ENCODE assay signal across 11 mouse cellular contexts in the genomic region with DNA sequence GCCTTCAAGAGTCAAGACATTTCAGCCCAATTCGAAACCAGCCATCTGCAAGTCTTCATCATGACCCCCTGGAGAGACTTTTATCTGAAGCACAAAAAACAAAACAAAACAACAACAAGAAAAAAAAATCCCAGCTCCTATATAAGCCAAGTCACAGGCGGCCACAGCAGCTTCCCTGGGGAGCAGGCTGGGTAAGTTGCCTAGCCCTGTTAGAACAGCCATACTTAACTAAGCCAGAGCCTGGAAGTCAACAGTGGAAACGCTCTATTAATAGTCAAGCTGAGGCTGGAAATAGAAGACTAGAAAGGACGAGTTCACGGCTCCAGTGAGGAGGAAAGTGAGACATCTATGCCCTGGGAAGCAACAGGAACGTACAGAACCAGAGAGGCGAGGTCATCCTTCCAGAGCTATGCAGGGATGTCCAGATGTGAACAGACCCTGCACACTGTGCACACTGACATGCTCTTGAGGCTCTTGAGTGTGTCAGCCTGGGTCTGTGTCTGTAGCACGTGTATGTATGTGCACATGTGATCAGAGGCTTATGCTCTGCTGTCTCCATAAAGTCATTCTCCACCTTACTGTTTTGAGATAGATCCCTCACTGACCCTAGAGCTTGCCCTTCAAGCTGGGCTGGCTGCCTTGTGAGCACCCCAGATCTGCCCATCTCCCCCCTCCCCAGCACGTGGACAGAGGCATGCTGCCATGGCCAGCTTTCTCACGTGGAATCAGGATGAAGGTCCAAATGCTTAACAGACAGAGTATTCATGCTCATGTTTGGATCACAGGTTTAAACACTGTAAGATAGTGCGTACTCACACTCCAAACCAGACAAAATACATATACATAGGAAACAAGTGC. TPM values are rescaled to one million over a fixed set of nuclear protein-coding genes. Genes with fewer than 3 reads are reported as not detected.
DNase-seq lines count a peak whose midpoint lies in the region; ATAC-seq and TF ChIP-seq lines count a peak whose summit lies in the region.
"Had no signal": no experiment of that assay in that cellular context is flagged by ENCODE, and none has a peak within 500 bp of the region (broad histone marks: within the 10 kb centered on the region; RNA-seq: fewer than 3 reads in every experiment).

No protein-coding gene starts in this region.

- H3K4me3 ChIP-seq in kidney, embryonic 14.5 days (ENCODE audit: low read length) = no peak overlapping the region
- no peak overlapping the region for H3K4me3 ChIP-seq in cortical plate, adult 2 months (ENCODE audit: insufficient read depth, low read length)
- no peak overlapping the region for H3K4me3 ChIP-seq in heart, embryonic 13.5 days
- H3K4me3 ChIP-seq in hindbrain, embryonic 12.5 days = no peak overlapping the region
- H3K4me3 ChIP-seq: stomach, embryonic 15.5 days had no signal

- H3K4me2 ChIP-seq in kidney, embryonic 14.5 days (replicated peaks; ENCODE audit: low read depth, low read length) = no peak overlapping the region
- H3K4me2 ChIP-seq in heart, embryonic 13.5 days = peak overlapping the region; percentile 49
- no peak overlapping the region for H3K4me2 ChIP-seq in hindbrain, embryonic 12.5 days (replicated peaks)
- H3K4me2 ChIP-seq: stomach, embryonic 15.5 days had no signal

- H3K9ac ChIP-seq in kidney, embryonic 14.5 days (ENCODE audit: low read depth, low read length) = no peak overlapping the region; the same call in 1 of the 2 replicates
- H3K9ac ChIP-seq in heart, embryonic 13.5 days = peak overlapping the region; percentile 44
- H3K9ac ChIP-seq in hindbrain, embryonic 12.5 days = no peak overlapping the region
- H3K9ac ChIP-seq: stomach, embryonic 15.5 days had no signal

- DNase-seq in kidney, adult 11 months = peak; percentile 61
- peak; percentile 54 for DNase-seq in kidney, postnatal 10 days
- DNase-seq in thymus, postnatal 4 days = no peak
- DNase-seq in layer of hippocampus, adult 8-10 months (ENCODE audit: low spot score in 2 of 2) = no peak

- TF ChIP-seq CTCF in cortical plate, adult 2 months (IDR thresholded peaks at IDR 0.05; ENCODE audit: extremely low read depth, insufficient read depth, low read length) = no peak

- ATAC-seq in kidney, embryonic 14.5 days (ENCODE audit: low FRiP score, low TSS enrichment) = no peak
- ATAC-seq in heart, embryonic 13.5 days (ENCODE audit: extremely low read depth, insufficient number of reproducible peaks, low FRiP score, low TSS enrichment) = no peak; the same call in 1 of the 2 replicates
- ATAC-seq in hindbrain, embryonic 12.5 days (ENCODE audit: low FRiP score) = no peak
- ATAC-seq: forebrain, embryonic 14.5 days had no signal

- H3K27ac ChIP-seq in kidney, embryonic 14.5 days (ENCODE audit: low read depth, low read length) = no peak overlapping the region
- peak overlapping the region; percentile 33; the same call in 1 of the 2 replicates for H3K27ac ChIP-seq in cortical plate, adult 2 months (ENCODE audit: insufficient read depth, low read length)
- H3K27ac ChIP-seq in heart, embryonic 13.5 days (replicated peaks) = peak overlapping the region; percentile 85
- no peak overlapping the region for H3K27ac ChIP-seq in hindbrain, embryonic 12.5 days
- H3K27ac ChIP-seq: macrophage; stomach, embryonic 15.5 days had no signal

- WGBS in kidney, embryonic 14.5 days = 70% methylated on average over 11 of the region's 11 CpGs
- WGBS in heart, embryonic 13.5 days = 26% methylated on average over 11 of the region's 11 CpGs
- 62% methylated on average over 11 of the region's 11 CpGs for WGBS in hindbrain, embryonic 12.5 days

- H3K9me3 ChIP-seq in kidney, embryonic 14.5 days (ENCODE audit: control insufficient read depth, low read length) = no peaks in the 10 kb centered on the region
- no peaks in the 10 kb centered on the region for H3K9me3 ChIP-seq in heart, embryonic 13.5 days
- H3K9me3 ChIP-seq in hindbrain, embryonic 12.5 days (replicated peaks) = no peaks in the 10 kb centered on the region
- H3K9me3 ChIP-seq: stomach, embryonic 15.5 days had no signal

- no peaks in the 10 kb centered on the region for H3K36me3 ChIP-seq in kidney, embryonic 14.5 days (ENCODE audit: control insufficient read depth, insufficient read depth, low read length)
- no peaks in the 10 kb centered on the region for H3K36me3 ChIP-seq in heart, embryonic 13.5 days
- no peaks in the 10 kb centered on the region for H3K36me3 ChIP-seq in hindbrain, embryonic 12.5 days
- H3K36me3 ChIP-seq: stomach, embryonic 15.5 days had no signal

- TF ChIP-seq POLR2A in cortical plate, adult 2 months (IDR thresholded peaks at IDR 0.05; ENCODE audit: extremely low read depth, insufficient read depth, low read length) = no peak

- no peaks in the 10 kb centered on the region for H3K27me3 ChIP-seq in kidney, embryonic 14.5 days (ENCODE audit: control insufficient read depth, insufficient read depth, low read length)
- H3K27me3 ChIP-seq in heart, embryonic 13.5 days (replicated peaks) = no peaks in the 10 kb centered on the region
- no peaks in the 10 kb centered on the region for H3K27me3 ChIP-seq in hindbrain, embryonic 12.5 days
- H3K27me3 ChIP-seq: stomach, embryonic 15.5 days had no signal

- H3K4me1 ChIP-seq in kidney, embryonic 14.5 days (ENCODE audit: control insufficient read depth, insufficient read depth, low read length) = no peaks in the 10 kb centered on the region; the same call in 1 of the 2 replicates
- peaks cover 12% of the 10 kb centered on the region for H3K4me1 ChIP-seq in cortical plate, adult 2 months (ENCODE audit: control insufficient read depth, insufficient read depth, low read length)
- peaks cover 63% of the 10 kb centered on the region for H3K4me1 ChIP-seq in heart, embryonic 13.5 days
- peaks cover 14% of the 10 kb centered on the region; the same call in 1 of the 2 replicates for H3K4me1 ChIP-seq in hindbrain, embryonic 12.5 days

RNA-seq across cellular contexts. Expression of a gene that starts 36.6 kb away (rescaled TPM):
- polyA plus RNA-seq in kidney, embryonic 14.5 days (2014; fragmentation: Nextera tagmentation; extraction: Ambion mirVana) = 13.5 and 20.2 TPM in 2 replicates
- polyA plus RNA-seq in cortical plate, adult 2 months (2012; rRNA removed) = 33.8 and 34.0 TPM in 2 replicates
- 12.1 and 12.4 TPM in 2 replicates for polyA plus RNA-seq in heart, embryonic 13.5 days (2015; fragmentation: Nextera tagmentation; extraction: Ambion mirVana)
- polyA plus RNA-seq in hindbrain, embryonic 12.5 days (2016; fragmentation: Nextera tagmentation; extraction: Ambion mirVana) = 32.6 and 33.3 TPM in 2 replicates
- 10 to 100 TPM; 29.7 to 35.4 (median 31.0) TPM for total RNA-seq in layer of hippocampus, adult 8-10 months (2022)

Comparison
In these comparisons a context has a peak if more than half of its experiments do, and no peak if none do; other contexts are left out.
1. DNase-seq: peak in kidney, adult 11 months (single experiment) and kidney, postnatal 10 days (single experiment); none in thymus, postnatal 4 days (single experiment) and layer of hippocampus, adult 8-10 months (0 of 2).
2. H3K27ac ChIP-seq: peak in cortical plate, adult 2 months (single experiment) and heart, embryonic 13.5 days (single experiment); none in kidney, embryonic 14.5 days (single experiment) and hindbrain, embryonic 12.5 days (single experiment).